Mouse (Mus musculus) CH12.LX (cell line): ENCODE measurements at regions not wholly inside any gene's neighbourhood (a gene's known extent, or its start where the extent isn't known, plus 50 kb on each side); places are given as distances from the start of the nearest gene placed in this dataset.

Experiments used
- DNase-seq: peaks from one replicate; pipeline ENCODE4 v3.0.0-alpha.2; 2013; ENCODE audit errors: extremely low read depth
- H3K27ac ChIP-seq: 2 replicates; pipeline ENCODE4 v1.5.1; 2012; ENCODE audit warnings: low read depth, mild to moderate bottlenecking, control low read depth, moderate library complexity; ENCODE audit not compliant: insufficient read depth
- H3K27me3 ChIP-seq: replicated peaks from 2 replicates; pipeline ENCODE3; 2012; ENCODE audit warnings: inconsistent platforms
- H3K36me3 ChIP-seq, 2 experiments: replicated peaks in 1 of 2; 2 replicates each; pipeline versions ENCODE3 to v1.6.1; 2012; ENCODE audit warnings: inconsistent platforms in 1 of 2, low read length in 1 of 2, mild to moderate bottlenecking in 1 of 2, mixed read lengths in 1 of 2, moderate library complexity in 1 of 2; ENCODE audit not compliant: control insufficient read depth in 1 of 2, insufficient read depth in 1 of 2
- H3K4me1 ChIP-seq, 2 experiments: 2 replicates each; pipeline ENCODE4 v1.6.1; 2012; ENCODE audit warnings: inconsistent platforms in 1 of 2, moderate library complexity in 1 of 2; ENCODE audit not compliant: insufficient read depth in 2 of 2, control insufficient read depth in 1 of 2
- H3K4me2 ChIP-seq: 2 replicates; pipeline ENCODE4 v1.6.1; 2012; ENCODE audit warnings: low read depth, mild to moderate bottlenecking, control low read depth; ENCODE audit not compliant: poor library complexity, insufficient read depth, severe bottlenecking
- H3K4me3 ChIP-seq, 3 experiments: fragments of 150-350 bp in 1 of 3; sonication (generic) in 1 of 3; replicated peaks in 1 of 3; 2 replicates each; pipeline versions ENCODE3 to v1.5.1; 2011 to 2012; ENCODE audit warnings: low read depth in 2 of 3, low read length in 2 of 3, mild to moderate bottlenecking in 2 of 3, moderate library complexity in 2 of 3, control low read depth in 1 of 3, improper control_type of control experiment in 1 of 3, inconsistent platforms in 1 of 3, mixed read lengths in 1 of 3; ENCODE audit not compliant: poor library complexity in 1 of 3
- H3K79me2 ChIP-seq: replicated peaks from 2 replicates; pipeline ENCODE4 v1.6.1; 2012; ENCODE audit warnings: mild to moderate bottlenecking, moderate library complexity; ENCODE audit not compliant: control insufficient read depth, poor library complexity, insufficient read depth, severe bottlenecking; ENCODE audit errors: extremely low read depth
- H3K9ac ChIP-seq: 2 replicates; pipeline ENCODE4 v1.6.1; 2012; ENCODE audit warnings: low read depth, mild to moderate bottlenecking, control low read depth, moderate library complexity; ENCODE audit not compliant: insufficient read depth
- H3K9me3 ChIP-seq: replicated peaks from 2 replicates; pipeline ENCODE3; 2012; ENCODE audit warnings: low read length, inconsistent platforms, mixed read lengths
- BHLHE40 ChIP-seq: IDR thresholded peaks from 2 replicates; pipeline ENCODE4 v1.6.1; 2011; ENCODE audit warnings: mild to moderate bottlenecking, low read depth, low read length, improper control_type of control experiment
- CHD1 ChIP-seq: IDR thresholded peaks from 2 replicates; pipeline ENCODE4 v1.6.1; 2012; ENCODE audit warnings: low read depth, low read length, improper control_type of control experiment, inconsistent platforms
- CHD2 ChIP-seq: IDR thresholded peaks from 2 replicates; pipeline ENCODE4 v1.6.1; 2011; ENCODE audit warnings: low read length, improper control_type of control experiment
- CTCF ChIP-seq, 2 experiments: IDR thresholded peaks in 1 of 2; conservative IDR thresholded peaks in 1 of 2; 2 replicates each; pipeline ENCODE4 v1.5.1; 2011 to 2012; ENCODE audit warnings: low read depth in 2 of 2, low read length in 2 of 2, improper control_type of control experiment in 1 of 2, inconsistent platforms in 1 of 2, mild to moderate bottlenecking in 1 of 2, moderate library complexity in 1 of 2
- E2F4 ChIP-seq: IDR thresholded peaks from 2 replicates; pipeline ENCODE4 v1.6.1; 2011; ENCODE audit warnings: low read depth, low read length, improper control_type of control experiment; ENCODE audit not compliant: insufficient replicate concordance
- ELF1 ChIP-seq: IDR thresholded peaks from 2 replicates; pipeline ENCODE4 v1.6.1; 2014; ENCODE audit warnings: low read depth, mild to moderate bottlenecking, inconsistent platforms, low read length, improper control_type of control experiment
- EP300 ChIP-seq: IDR thresholded peaks from 2 replicates; pipeline ENCODE4 v1.6.1; 2011; ENCODE audit warnings: low read length, improper control_type of control experiment
- ETS1 ChIP-seq: conservative IDR thresholded peaks from 2 replicates; pipeline ENCODE4 v1.6.1; 2012; ENCODE audit warnings: low read depth, mild to moderate bottlenecking, inconsistent platforms, low read length, improper control_type of control experiment, moderate library complexity
- HCFC1 ChIP-seq: IDR thresholded peaks from 2 replicates; pipeline ENCODE4 v1.6.1; 2012; ENCODE audit warnings: low read depth, mild to moderate bottlenecking, inconsistent platforms, low read length, improper control_type of control experiment
- IRF4 ChIP-seq: IDR thresholded peaks from 2 replicates; pipeline ENCODE4 v1.6.1; 2014; ENCODE audit warnings: low read depth, mild to moderate bottlenecking, inconsistent platforms, low read length, improper control_type of control experiment
- JUN ChIP-seq: IDR thresholded peaks from 2 replicates; pipeline ENCODE4 v1.6.1; 2011; ENCODE audit warnings: low read depth, mild to moderate bottlenecking, low read length, improper control_type of control experiment, moderate library complexity; ENCODE audit not compliant: insufficient read depth
- KAT2A ChIP-seq: IDR thresholded peaks from 2 replicates; pipeline ENCODE4 v1.6.1; 2012; ENCODE audit warnings: low read length, improper control_type of control experiment, inconsistent platforms; ENCODE audit not compliant: insufficient replicate concordance
- MAZ ChIP-seq: IDR thresholded peaks from 2 replicates; pipeline ENCODE4 v1.6.1; 2012; ENCODE audit warnings: low read depth, mild to moderate bottlenecking, inconsistent platforms, low read length, improper control_type of control experiment, moderate library complexity
- MEF2A ChIP-seq: IDR thresholded peaks from 2 replicates; pipeline ENCODE4 v1.6.1; 2014; ENCODE audit warnings: low read depth, mild to moderate bottlenecking, inconsistent platforms, low read length, improper control_type of control experiment, borderline replicate concordance
- MYC ChIP-seq: IDR thresholded peaks from 2 replicates; pipeline ENCODE4 v1.6.1; 2011; ENCODE audit warnings: low read depth, mild to moderate bottlenecking, improper control_type of control experiment, low read length
- NELFE ChIP-seq: IDR thresholded peaks from 2 replicates; pipeline ENCODE4 v1.6.1; 2011; ENCODE audit warnings: low read depth, low read length, improper control_type of control experiment
- PAX5 ChIP-seq: IDR thresholded peaks from 2 replicates; pipeline ENCODE4 v1.6.1; 2012; ENCODE audit warnings: low read length, inconsistent platforms, mixed read lengths
- POLR2AphosphoS2 ChIP-seq: IDR thresholded peaks from 2 replicates; pipeline ENCODE4 v1.6.1; 2011; ENCODE audit warnings: low read depth, low read length, improper control_type of control experiment
- RAD21 ChIP-seq: IDR thresholded peaks from 2 replicates; pipeline ENCODE4 v1.6.1; 2011; ENCODE audit warnings: low read depth, mild to moderate bottlenecking, low read length, improper control_type of control experiment, moderate library complexity
- RCOR1 ChIP-seq: conservative IDR thresholded peaks from 2 replicates; pipeline ENCODE4 v1.6.1; 2012; ENCODE audit warnings: low read depth, mild to moderate bottlenecking, inconsistent platforms, low read length, improper control_type of control experiment
- SMC3 ChIP-seq: IDR thresholded peaks from 2 replicates; pipeline ENCODE4 v1.6.1; 2011; ENCODE audit warnings: low read depth, low read length, improper control_type of control experiment
- TBP ChIP-seq: conservative IDR thresholded peaks from 2 replicates; pipeline ENCODE4 v1.6.1; 2011; ENCODE audit warnings: low read depth, low read length, improper control_type of control experiment
- USF1 ChIP-seq: IDR thresholded peaks from 2 replicates; pipeline ENCODE4 v1.6.1; 2014; ENCODE audit warnings: low read depth, mild to moderate bottlenecking, inconsistent platforms, low read length, improper control_type of control experiment
- USF2 ChIP-seq: conservative IDR thresholded peaks from 2 replicates; pipeline ENCODE4 v1.6.1; 2011; ENCODE audit warnings: low read depth, low read length, improper control_type of control experiment
- ZNF384 ChIP-seq: IDR thresholded peaks from 2 replicates; pipeline ENCODE4 v1.6.1; 2012; ENCODE audit warnings: low read depth, low read length, improper control_type of control experiment, inconsistent platforms
- dilution Hi-C: fragments of 300-500 bp; cut with MboI; formaldehyde crosslinking; loops from 2 replicates; pipeline ENCODE4 v1.14.3; 2020; ENCODE audit warnings: low sequenced_read_pairs; ENCODE audit not compliant: extremely low pct_unique_long_range_greater_than_20kb, extremely low pct_ligation_motif_present
- in situ Hi-C: fragments of 300-500 bp; cut with MboI; formaldehyde crosslinking; loops from 3 replicates; pipeline ENCODE4 v1.14.3; 2019; ENCODE audit warnings: low sequenced_read_pairs, low pct_ligation_motif_present, low pct_unique_long_range_greater_than_20kb, mixed read lengths

DNA sequence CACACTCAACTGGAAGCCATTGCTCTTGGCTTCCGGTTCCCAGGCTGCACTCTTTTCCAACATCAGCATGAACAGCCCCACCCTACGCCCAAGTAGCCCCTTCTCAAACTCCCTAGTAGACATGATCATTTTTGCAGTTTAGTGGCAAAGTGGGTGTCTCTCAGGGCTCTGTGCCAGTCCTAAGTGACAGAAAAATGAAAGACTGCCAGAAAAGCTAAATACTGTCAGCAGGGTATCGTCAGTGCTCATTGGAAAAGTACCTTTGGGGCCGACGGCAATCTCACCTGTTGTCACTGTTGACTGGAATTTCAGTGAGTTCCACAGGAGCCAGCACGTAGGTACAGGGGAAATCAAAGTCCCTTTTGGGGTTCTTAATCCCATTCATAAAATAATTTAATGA lies 211.0 kb downstream of the Gm10260 start:
- dilution Hi-C loops (no loop called here), in situ Hi-C loops (no loop called here)
- no peak overlapping the region for H3K27ac ChIP-seq
- H3K4me2 ChIP-seq: no peak overlapping the region
- H3K4me1 ChIP-seq: no peaks in the 10 kb centered on the region
- no peaks in the 10 kb centered on the region for H3K27me3 ChIP-seq
- no peak overlapping the region for H3K9ac ChIP-seq
- peaks cover 22% of the 10 kb centered on the region for H3K9me3 ChIP-seq
- DNase-seq: no peak
- no peaks in the 10 kb centered on the region for H3K79me2 ChIP-seq
- no peak overlapping the region for H3K4me3 ChIP-seq
- no peak for TF ChIP-seq PAX5
- TF ChIP-seq E2F4: no peak
- TF ChIP-seq USF1: no peak
- no peak for TF ChIP-seq TBP
- no peak for TF ChIP-seq POLR2AphosphoS2
- no peak for TF ChIP-seq SMC3
- TF ChIP-seq HCFC1: no peak
- TF ChIP-seq ELF1: no peak
- TF ChIP-seq RCOR1: no peak
- TF ChIP-seq MAZ: no peak
- H3K36me3 ChIP-seq: no peaks in the 10 kb centered on the region

- dilution Hi-C loops: no loop called here
These were observed 211.9 kb downstream of the Gm10260 start for GRCm38 (mm10) chr13:97548527-97548977.

DNA sequence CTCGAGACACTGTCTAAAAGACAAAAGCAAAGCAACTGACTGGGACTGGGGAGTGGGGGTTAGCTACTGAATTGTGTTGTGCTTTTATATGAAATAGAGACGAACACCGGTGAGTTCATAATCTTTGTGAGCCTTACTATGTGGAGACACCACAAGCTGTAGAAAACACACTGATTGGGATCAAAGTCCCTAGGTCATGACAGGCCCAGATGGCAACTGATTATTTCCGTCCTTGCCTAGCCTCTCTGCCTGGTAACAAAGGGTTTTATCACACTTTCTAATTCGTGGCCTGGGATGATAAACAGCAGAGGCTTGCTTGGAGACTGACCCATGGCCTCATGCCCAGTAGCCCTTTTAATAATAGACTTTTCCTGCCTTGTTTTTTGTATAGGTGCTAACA lies 213.5 kb downstream of the Gm10260 start:
- Histone ChIP-seq H3K9ac (no peak overlapping the region), H3K4me3 (no peak overlapping the region), H3K27ac (no peak overlapping the region), H3K4me2 (no peak overlapping the region), H3K4me1 (no peaks in the 10 kb centered on the region), H3K9me3 (peaks cover 27% of the 10 kb centered on the region), H3K36me3 (no peaks in the 10 kb centered on the region), H3K27me3 (no peaks in the 10 kb centered on the region), H3K79me2 (no peaks in the 10 kb centered on the region)
- TF ChIP-seq CTCF (conservative IDR thresholded peaks at IDR 0.05 in 1 of 2, IDR thresholded peaks at IDR 0.05 in 1 of 2; ENCODE audit: low read depth in 2 of 2, low read length in 2 of 2) (no peak), MEF2A (no peak), ETS1 (no peak), MAZ (no peak), BHLHE40 (no peak), USF1 (no peak), EP300 (no peak), CHD2 (no peak), JUN (no peak), CHD1 (no peak), POLR2AphosphoS2 (no peak), IRF4 (no peak), USF2 (no peak)
- DNase-seq: no peak
- dilution Hi-C loops (no loop called here), in situ Hi-C loops (no loop called here)

More at GRCm38 (mm10) chr13:97548527-97548977, 211.9 kb downstream of the Gm10260 start:
- Histone ChIP-seq H3K27ac (no peak overlapping the region), H3K9me3 (peaks cover 22% of the 10 kb centered on the region), H3K36me3 (no peaks in the 10 kb centered on the region), H3K27me3 (no peaks in the 10 kb centered on the region), H3K9ac (no peak overlapping the region), H3K4me1 (no peaks in the 10 kb centered on the region), H3K79me2 (no peaks in the 10 kb centered on the region), H3K4me3 (no peak overlapping the region), H3K4me2 (no peak overlapping the region)
- no peak for DNase-seq
- in situ Hi-C loops: no loop called here
- TF ChIP-seq ETS1 (no peak), MAZ (no peak), KAT2A (no peak), PAX5 (no peak), MEF2A (no peak), RAD21 (no peak), ELF1 (no peak), CHD2 (no peak), ZNF384 (no peak), IRF4 (no peak), CHD1 (no peak), NELFE (no peak), MYC (no peak), RCOR1 (no peak), JUN (no peak)
- TF ChIP-seq, all 38 proteins: peak for 0
